Mouse (Mus musculus): ENCODE results near the gene Npcd. TPM values are rescaled to one million over a fixed set of nuclear protein-coding genes. Genes with fewer than 3 reads are reported as not detected.
"Not testable (repeated sequence)": the region's sequence is repeated elsewhere in the genome, so short reads cannot be mapped to it uniquely, and the experiment has no call there.

Gene Npcd
- total RNA-seq, 2 experiments from 2014 or later: 21.9 to 36.2 TPM

DNA sequence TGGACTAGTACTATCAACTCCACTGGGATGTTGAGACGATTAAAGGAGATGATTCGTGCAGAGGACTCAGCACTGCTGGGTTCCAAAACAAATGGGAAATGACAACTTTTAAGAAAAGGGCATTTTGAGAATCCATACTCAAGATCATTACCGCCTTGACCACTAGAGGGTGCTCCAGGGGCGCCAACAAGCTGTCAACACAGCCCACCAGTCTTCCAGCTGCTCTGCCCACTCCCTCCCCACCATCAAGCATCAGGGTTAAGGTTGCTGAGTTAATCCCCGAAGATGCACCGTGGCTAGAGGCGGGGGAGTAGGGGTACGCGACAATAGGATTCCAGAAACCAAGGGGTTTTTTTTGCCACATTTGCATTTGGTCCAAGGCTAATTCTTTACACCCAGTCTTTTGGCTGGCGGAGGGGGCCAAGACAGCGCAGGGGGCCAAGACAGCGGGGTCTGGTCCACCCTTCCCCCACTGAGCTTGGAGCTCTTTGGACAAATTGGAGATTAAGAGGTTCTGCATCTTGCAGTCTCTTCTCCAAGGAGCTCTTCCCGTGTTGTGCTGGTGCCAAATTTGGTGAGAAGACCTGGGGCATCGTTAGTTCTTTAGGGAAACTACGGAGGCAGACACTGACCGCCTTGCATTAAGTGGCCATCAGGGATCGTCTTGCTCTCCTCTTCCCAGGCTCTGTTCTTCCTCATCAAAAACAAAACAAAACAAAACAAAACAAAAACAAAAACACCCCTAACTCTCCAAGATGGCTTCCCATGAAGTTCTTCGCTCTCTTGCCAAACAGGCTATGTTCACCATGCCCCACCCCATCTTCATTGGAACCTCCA, 1.8 kb downstream of the Npcd start:
- DNase-seq (ENCODE audit: low spot score in 2 of 2): peak; percentile 70 to 85

DNA sequence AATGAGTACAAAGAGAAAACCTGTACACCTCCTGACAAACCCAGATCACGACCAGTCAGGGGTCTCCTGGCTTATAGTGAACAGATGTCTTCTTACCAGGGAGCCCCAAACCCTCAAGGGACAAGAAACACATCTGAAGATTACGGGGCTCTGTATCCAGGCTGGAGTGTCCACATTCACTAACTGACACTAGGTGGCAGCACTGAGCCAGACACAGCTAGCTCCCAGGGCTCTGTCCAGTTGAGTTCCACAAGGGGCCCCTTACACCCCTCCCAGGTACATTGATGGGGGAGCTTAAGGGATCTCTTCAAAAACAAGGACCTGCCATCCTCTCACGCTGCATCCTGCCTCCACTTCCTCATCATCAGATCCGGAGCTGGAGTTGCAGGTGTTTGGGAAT, 3.6 kb downstream of the Npcd start:
- DNase-seq (ENCODE audit: low spot score in 2 of 2): peak; percentile 79 to 88

DNA sequence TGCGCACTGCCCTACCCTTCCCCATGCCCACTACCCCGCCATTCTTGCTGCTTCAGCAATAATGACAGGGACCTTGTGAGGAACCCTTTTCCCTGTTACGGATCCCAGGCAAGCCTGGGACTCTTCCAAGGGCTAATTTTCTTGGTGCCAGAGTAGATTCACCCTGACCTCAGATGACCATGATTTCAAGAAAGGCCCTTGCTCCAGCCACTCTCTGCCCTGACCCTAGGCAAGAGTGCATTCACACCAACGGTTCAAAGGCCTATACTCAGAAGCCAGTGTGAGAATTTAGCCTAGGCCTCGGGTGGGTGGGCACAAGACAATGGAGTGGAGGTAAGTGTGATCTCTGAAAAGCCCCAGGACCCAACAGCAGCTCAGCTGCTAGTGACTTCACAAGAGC, 4.6 kb downstream of the Npcd start:
- no peak for DNase-seq (ENCODE audit: low spot score in 2 of 2)

DNA sequence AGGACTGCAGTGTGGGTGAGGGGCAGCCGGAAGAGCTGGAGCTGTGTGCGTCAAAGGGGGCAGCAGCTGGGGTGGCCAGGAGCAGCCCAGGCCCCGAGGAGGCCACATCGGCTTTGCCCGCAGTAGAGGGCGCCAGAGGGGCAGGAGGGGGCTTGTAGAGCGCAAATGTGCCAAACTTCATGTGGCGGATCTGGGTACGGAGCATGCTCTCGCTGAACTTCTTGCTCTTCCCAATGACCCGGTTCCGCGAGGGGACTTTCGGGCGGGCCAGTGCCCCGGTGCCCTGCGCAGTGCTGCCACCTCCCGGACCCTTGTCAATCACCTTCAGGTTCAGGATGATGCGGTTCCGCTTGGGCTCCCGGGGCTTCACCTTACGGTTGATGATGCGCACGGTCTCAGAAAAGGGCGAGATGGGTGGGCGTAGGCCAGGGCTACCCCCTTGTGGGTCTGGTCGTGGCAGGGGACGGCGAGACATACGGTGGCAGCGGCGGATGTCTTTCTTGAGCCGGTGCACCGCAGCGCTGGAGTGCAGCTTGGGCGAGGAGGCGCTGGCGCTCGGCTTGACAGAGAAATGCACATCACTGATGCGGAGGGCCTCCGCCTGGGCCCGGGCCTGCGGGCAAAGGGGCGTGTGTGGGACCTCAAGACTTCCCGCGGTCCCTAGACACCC, 5.5 kb downstream of the Npcd start:
- DNase-seq (ENCODE audit: low spot score in 2 of 2): peak in 1 of 2 experiments; percentile 46

DNA sequence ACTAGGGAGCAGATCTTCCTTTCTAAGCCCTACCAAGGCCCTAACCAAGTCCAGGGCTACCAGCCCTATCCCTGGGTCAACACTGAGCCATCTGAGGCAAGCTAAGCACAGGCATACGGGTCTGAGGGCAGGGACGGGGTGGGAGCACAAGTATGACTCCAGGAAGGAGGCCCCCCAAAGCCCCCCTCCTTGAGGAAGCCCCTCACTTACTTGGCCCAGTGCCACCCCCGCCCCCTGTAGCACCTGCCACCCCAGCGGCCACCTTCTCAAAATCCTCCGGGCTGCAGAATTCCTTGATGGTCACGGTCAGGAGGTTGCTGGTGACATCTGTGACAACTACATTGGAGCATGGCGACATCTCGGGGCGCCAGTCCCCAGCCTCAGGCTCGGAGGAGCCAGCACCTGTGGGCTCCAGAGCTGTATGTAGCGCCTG, 6.2 kb downstream of the Npcd start:
- no peak for DNase-seq (ENCODE audit: low spot score in 2 of 2)

DNA sequence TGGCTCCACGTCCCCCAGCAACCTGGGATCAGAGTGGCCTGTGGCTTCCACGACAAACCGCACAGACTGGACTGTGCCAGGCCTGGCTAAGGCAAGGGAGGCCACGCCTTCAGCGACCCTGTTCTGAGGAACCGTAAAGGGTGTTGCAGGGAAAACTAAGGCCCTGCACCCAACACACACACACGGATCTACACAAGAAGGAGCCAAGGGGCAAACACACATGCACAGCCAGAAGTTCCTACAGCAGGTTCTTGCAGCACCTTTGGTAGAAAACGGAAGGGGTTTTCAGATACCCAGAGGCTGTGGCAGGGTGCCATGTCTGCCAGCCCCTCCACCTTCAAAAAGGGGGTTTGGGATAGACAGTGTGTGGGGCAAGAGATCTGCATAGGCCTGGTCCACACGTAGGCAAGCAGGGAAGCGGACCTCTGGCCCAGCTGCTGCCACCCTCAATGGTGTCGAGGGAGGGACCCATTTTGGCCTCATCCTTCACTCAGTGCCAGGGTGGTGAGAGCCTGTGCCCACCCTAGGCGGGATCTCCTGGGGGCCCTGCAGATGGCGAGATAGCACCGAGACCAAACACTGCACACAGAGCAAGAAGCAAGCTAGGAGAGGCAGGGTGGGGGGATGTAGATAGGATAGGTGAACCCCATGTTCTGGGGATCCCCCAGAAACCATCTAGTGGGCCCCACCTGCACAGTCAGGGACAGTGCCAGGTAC, 6.8 kb downstream of the Npcd start:
- no peak for DNase-seq (ENCODE audit: low spot score in 2 of 2)

DNA sequence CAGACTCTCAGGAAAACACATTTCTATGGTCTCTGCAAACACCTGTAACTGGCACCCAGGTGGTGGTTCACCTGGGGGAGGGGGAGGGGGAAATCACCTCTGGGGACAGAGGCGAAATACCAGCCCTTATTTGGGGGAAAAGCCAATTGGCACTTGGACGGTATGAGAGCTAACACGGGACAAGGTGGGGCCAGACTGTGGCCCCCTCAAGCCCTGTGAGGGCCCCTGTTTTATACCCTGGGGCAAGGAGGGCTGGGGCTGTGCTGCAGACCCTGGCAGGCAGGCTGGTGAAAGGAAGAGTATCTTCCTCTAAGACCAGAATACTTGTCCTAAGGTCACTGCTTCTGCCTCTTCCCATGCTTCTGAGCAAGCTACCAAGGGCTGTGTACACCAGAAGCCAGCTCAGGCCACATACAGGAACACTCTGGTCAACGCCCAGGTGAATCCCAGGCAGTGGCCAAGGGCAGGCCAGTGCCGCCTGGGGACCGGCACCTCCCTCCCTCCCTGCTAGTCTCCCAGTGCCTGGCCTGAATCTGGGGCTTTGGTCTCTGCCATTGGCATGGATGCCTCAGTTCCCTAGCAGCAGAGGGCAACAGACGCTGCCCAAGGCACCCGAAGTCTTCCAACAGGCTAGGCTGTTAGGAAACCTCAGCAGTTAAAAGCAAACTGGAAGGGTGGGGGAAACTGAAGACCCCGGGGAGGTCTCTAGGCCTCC, 7.7 kb downstream of the Npcd start:
- DNase-seq (ENCODE audit: low spot score in 2 of 2): no peak

DNA sequence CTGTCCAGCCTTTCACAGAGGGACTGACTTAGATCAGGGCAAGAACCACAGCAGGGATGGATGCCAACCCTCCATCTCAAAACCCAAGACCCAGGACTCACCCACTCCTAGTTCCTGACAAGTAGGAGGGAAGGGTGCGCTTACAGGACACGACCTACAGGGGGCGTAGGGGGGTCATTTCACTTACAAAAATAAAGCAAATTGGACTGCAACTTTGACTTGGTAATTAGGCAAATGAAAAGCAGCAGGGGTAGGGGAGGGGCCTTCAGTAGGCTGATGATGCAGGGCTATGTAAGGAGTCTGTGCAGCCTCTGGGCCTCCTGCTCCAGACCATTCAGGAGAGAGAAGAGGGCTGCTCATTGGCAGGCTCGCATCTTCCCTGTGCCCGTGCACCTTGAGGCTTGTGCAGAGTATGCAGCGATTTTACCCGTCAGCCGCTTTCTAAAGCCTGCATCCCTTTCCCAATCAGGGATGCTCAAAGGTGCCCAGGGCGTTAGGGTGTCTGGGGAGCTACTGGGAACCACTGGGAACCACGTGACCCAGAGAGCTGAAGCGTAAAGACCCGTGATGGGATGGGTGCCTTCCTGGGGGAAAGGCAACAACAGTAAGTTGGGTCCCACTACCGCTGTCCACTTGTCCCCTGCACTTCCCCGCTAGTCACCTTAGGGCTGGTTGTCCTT, 8.8 kb downstream of the Npcd start:
- DNase-seq (ENCODE audit: low spot score in 2 of 2): peak in 1 of 2 experiments; percentile 31

DNA sequence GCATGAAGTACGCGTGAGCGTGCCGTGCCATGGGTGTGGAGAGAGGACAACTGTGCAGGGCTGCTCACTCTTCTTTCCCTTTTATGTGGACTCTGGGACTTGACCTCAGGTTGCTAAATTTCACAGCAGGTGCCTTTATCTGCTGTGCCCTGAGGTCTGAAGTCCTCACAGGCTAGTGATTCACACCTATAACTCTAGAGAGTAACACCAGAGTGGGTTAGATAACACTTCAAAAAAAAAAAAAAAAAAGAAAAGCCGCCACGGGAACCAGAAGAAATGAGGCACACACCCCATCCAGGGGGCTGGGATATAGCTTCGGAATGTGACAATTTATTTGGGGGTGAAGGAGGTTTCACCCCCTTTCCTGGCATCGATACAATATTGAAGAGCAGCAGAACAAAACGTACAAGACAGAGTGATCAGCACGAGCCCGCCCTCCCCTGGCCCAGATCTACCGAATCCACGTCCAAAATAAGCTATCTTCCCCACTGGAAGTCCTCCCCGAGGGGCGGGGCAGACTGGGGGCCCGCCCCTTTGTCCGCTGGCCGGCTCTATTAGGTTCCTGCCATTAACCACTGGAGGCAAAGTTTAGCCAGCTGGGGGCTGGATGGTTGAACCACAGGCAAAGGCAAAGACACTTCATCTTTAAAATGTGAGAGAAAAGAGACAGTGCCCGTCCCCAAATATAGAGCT, 10.3 kb downstream of the Npcd start:
- DNase-seq (ENCODE audit: low spot score in 2 of 2): peak in 1 of 2 experiments; percentile 19

DNA sequence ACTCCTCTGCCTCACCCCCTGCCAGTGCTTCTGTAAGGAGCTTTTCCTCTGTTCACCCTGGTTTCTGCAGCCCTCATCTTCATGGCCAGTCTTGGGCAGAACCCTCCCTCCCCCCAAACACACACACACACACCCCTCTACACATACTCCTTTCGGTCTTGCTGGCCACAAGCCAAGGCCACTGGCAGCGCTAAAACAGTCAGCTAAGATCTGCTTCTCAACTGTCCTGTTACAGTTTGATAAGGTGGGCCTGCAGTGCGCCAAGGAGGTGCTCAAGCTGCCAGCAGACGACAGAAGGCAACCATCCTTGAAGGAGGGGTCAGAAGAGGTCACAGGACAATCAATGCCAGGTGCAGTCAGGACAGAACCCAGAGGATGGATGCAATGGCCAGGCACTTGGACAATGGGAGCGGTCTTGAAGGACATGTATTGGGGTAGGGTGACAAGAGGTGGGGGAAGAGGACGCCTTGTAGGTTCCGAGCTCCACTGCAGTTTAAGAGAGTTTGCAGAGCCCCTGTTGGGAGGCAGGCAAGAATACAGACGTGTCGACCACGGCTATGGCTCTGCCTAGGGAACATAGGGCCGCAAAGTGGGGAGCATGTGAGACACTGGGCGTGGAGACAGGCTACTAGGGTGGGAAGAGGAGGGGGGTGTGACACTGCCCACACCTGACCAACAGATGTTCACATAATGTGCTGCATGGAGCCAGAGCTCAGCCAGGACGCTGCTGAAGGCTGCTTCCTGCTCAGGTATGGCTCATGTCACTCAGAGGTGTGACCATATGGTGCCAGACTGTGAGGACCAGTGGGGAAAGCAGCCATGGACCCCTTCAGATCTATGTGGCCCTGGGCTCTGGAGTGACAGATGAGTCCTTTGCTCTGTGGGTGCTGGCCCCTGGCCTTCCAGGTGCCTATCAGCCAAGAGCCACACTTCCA, 11.5 kb downstream of the Npcd start:
- DNase-seq (ENCODE audit: low spot score in 2 of 2): no peak

DNA sequence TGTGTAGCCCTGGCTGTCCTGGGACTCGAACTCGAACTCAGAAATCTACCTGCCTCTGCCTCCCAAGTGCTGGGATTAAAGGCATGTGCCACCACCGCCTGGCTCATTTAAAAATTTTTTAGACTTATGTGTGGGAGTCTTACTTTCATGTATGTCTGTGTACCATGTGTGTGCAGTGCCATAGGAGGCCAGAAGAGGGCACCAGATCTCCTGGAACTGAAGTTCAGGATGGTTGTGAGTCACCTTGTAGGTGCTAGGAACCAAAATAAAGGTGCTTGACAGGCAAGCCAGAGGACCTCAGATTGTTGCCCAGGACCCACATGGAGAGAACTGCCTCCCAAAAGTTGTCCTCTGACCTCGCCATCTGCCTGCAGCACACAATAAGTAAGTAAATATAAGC, 15.7 kb downstream of the Npcd start:
- DNase-seq (ENCODE audit: low spot score in 2 of 2): no peak

DNA sequence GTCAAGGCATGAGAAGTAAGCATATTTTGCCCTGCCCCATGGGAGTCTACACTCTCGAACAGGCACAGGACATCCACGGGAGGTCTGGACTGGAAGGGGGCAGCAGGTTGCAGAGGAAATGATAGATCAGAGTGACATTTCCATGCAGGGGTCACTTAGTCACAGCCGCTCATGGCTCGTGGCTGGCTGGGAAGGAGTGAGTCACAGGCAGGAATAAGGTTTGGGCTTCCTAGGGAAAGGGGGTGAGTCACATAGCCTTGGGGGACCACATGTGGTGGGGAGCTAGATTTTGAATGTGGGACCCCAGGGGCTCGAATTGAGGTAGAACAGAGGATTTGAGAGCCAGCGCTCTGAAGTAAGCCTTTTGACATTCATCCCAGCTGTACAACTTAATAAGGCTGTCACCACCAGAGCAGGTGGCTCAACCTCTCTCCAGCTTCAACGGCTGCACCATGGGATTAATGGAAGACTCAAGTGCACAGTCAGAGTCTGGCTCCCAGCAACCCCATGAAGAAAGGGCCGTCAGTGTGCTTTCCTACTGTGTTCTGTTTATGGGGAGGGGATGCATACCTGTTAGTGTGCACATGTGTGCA, 20.3 kb downstream of the Npcd start:
- no peak for DNase-seq (ENCODE audit: low spot score in 2 of 2)

DNA sequence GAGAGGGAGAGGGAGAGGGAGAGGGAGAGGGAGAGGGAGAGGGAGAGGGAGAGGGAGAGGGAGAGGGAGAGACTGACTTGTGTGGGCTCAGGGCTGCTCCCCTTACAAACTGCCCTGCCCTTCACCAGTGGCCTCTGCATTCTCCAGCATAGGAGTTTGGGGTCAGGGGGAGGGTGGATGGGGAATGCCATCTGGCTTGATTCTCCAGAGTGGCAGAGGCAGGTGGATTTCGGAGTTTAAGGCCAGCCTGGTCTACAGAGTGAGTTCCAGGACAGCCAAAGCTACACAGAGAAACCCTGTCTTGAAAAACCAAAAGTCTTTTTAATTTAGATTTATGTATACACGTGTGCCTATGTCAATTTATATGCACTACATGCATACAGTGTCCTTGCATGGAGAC, 21.2 kb downstream of the Npcd start:
- DNase-seq (ENCODE audit: low spot score in 2 of 2): not testable (repeated sequence)

DNA sequence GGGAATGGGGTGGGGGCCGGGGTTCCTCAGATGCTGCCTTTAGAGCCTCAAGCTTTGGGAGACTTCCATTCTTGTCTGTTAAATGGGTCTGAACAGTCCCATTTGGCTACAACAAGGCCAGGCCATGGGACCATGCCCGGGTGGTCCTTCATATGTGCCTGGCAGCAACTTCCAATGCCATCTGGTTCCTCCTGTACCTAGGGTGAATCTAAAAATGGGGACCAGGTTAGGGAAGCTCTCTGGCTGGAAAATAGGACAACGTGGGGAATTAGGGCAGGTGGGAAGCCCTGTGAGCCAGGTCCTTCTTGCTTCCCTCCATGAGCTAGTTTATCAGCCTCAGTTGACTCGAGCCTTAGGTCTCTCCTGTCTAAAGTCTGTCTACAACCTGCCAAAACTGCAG, 23.0 kb downstream of the Npcd start:
- DNase-seq (ENCODE audit: low spot score in 2 of 2): no peak

DNA sequence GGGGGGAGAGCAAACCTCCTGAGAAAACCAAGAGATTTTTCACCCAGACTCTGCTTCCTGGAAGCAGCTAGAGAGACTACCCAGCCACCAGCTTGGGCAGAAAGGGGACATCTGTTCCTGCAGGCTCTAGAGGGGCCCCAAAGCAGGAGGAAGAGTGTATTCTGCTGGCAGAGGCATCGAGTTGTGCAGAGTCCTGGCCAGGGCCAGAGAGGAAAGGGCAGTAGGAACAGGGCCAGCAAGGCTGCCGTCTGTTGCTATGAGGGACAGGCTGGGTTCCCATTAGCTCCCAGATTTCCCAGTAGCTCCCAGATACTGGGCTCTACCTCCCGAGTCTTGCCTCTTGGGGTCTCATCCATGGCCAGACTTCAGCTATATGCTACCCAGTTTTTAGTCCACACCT, 24.0 kb downstream of the Npcd start:
- no peak for DNase-seq (ENCODE audit: low spot score in 2 of 2)

DNA sequence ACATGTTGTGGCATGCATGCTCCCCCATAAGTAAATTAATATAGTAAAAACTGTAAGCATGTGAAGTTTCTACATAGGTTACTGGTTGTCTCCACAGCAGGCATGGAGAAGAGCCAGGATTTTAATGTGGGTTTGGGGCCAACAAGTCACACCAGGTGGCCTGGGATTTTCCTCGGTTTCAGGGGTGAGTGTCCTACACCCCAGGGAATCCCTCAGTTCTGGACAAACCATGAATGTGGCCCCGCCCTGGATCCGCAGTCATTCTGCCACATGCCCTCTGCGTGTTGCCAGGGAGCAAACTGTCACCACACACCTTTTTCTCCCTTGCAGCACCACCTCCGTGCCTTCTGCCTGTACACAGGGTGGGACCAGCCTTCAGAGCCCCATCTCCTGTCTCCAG, 25.4 kb downstream of the Npcd start:
- DNase-seq (ENCODE audit: low spot score in 2 of 2): no peak

DNA sequence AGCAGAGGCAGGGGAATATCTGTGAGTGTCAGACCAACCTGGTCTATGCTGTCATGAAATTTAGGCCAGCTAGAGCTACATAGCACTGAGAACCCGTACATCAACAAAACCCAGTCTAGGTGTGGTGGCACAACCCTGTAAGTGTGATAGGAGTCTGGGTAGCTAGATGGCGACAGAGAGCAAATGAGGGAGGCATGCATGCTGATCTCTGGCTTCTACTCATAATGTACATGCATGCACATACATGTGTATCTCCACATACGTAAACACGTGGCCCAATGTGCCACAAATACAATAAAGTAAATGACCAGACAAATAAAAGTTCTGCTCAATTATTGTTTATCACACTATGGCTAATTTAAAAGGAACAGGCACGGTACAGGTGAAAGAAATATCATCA, 25.9 kb downstream of the Npcd start:
- DNase-seq (ENCODE audit: low spot score in 2 of 2): peak in 1 of 2 experiments; percentile 22

DNA sequence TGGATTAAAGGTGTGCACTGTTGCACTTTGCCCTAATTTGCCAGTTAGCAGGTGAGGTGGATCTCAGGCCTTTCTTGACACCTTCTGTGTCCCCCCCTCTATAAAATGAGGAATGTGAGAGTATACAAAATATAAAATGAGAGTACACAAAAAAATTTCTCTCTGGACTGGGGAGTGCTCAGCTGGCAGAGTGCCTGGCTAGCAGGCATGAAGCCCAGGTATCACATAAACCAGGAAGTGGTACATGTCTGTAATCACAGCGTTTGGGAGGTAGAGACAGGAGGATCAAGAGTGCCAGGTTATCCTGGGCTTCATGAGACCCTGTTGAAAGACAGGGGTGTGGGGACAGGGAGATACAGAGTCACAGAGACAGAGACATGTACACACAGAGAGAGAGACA, 27.0 kb downstream of the Npcd start:
- DNase-seq (ENCODE audit: low spot score in 2 of 2): no peak

DNA sequence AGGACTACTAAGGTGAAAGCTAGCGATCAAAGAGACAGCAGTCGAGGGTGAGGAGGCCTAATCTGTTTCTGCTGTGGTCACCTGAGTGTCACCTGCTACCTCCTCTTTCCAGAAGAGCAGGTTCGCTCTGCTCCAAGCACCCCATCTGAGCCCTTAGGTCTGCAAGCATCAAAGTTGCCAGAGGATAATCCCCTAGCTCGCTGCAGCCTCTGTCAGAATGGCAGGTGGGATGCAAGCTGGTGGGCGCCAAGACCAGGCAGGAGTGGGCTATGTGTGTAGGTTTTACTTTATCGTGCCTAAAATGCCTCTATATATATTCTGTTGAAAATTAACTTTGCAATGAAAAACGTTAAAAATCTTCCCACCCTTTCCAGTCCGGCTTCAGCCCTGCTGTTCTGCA, 28.8 kb downstream of the Npcd start:
- DNase-seq (ENCODE audit: low spot score in 2 of 2): no peak
